Mouse (Mus musculus) forebrain, embryonic 10.5 days (tissue): ENCODE measurements around the gene Tfcp2l1. TPM values are rescaled to one million over a fixed set of nuclear protein-coding genes. Genes with fewer than 3 reads are reported as not detected.
"Not testable (repeated sequence)": the region's sequence is repeated elsewhere in the genome, so short reads cannot be mapped to it uniquely, and the experiment has no call there.

Experiments used
- DNase-seq: peaks from one replicate; pipeline ENCODE4 v3.0.0-alpha.2; 2017; ENCODE audit warnings: low spot score; ENCODE audit errors: extremely low spot score
- H3K27ac ChIP-seq: fragments of 300-500 bp; sonication (generic); 2 replicates; pipeline ENCODE4 v1.5.1; 2016; ENCODE audit warnings: mild to moderate bottlenecking
- H3K27me3 ChIP-seq: fragments of 300-500 bp; sonication (generic); 2 replicates; pipeline ENCODE4 v1.6.1; 2016; ENCODE audit warnings: mild to moderate bottlenecking; ENCODE audit not compliant: poor library complexity, severe bottlenecking
- H3K36me3 ChIP-seq: fragments of 300-500 bp; sonication (generic); replicated peaks from 2 replicates; pipeline ENCODE4 v1.6.1; 2016; ENCODE audit warnings: mild to moderate bottlenecking, moderate library complexity
- H3K4me1 ChIP-seq: fragments of 300-500 bp; sonication (generic); 2 replicates; pipeline ENCODE4 v1.6.1; 2016
- H3K4me3 ChIP-seq: fragments of 300-500 bp; sonication (generic); 2 replicates; pipeline ENCODE4 v1.5.1; 2016; ENCODE audit warnings: mild to moderate bottlenecking, moderate library complexity
- H3K9me3 ChIP-seq: fragments of 300-500 bp; sonication (generic); 2 replicates; pipeline ENCODE4 v1.6.1; 2016; ENCODE audit warnings: mild to moderate bottlenecking, moderate library complexity
- WGBS: fragments of 180-500 bp; shearing (Covaris S2); methylation state at CpG from one replicate; pipeline ENCODE4 v1.1.7; 2016; 5-methylcytosine and 5-hydroxymethylcytosine counted together
- polyA plus RNA-seq: library from polyadenylated mRNA; unstranded; fragments of >200 nt; fragmentation: Nextera tagmentation; extraction: Ambion mirVana; gene quantifications from 2 replicates; pipeline ENCODE4 v1.2.1, GENCODE M21; 2016

Gene Tfcp2l1
- polyA plus RNA-seq, result 0.06 and 0.25 TPM in 2 replicates

DNA sequence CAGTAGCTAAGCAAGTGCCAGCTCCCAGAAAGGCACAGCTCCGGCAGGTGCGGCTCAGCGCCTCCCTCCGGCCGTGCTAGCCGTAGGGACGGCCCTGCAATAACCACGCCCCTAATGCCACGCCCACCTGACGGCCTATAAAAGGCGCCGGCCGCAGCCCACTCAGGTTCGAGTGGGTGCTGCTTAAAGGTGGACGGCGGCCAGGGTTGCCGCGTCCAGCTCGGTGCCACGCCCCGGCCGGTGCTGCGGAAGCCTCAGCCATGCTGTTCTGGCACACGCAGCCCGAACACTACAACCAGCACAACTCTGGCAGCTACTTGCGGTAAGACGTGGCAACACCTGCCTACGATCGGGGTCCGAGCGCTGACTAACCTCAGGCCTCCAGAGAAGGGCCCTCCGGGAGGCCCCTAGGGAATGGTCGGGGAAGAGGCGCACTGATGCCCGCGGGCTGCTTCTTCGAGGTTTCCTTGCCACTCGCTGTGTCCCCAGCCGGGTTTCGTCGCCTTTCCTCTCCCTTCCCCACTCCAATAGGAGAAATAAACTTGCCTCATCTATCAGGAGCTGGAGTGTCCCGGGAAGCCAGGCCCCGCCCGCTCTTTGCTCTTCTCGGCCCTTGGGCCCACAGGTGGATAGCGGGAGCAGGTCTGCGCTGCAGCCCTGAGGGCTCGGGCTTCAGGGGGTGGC lies at the start of gene Tfcp2l1:
Tfcp2l1 (plus strand) TSS at position 165 of the 684 bp plus-strand sequence.
- DNase-seq, result peak; percentile 72
- WGBS, result under 1% methylated on average over 48 of the region's 48 CpGs
- peaks cover 23% of the 10 kb centered on the region for H3K4me1 ChIP-seq
- H3K9me3 ChIP-seq, result no peaks in the 10 kb centered on the region
- H3K4me3 ChIP-seq, result peak within 1 kb of the TSS; percentile 63
- H3K27ac ChIP-seq, result no peak within 1 kb of the TSS
- H3K27me3 ChIP-seq, result peaks cover 65% of the 10 kb centered on the region
- H3K36me3 ChIP-seq, result no peaks in the 10 kb centered on the region

DNA sequence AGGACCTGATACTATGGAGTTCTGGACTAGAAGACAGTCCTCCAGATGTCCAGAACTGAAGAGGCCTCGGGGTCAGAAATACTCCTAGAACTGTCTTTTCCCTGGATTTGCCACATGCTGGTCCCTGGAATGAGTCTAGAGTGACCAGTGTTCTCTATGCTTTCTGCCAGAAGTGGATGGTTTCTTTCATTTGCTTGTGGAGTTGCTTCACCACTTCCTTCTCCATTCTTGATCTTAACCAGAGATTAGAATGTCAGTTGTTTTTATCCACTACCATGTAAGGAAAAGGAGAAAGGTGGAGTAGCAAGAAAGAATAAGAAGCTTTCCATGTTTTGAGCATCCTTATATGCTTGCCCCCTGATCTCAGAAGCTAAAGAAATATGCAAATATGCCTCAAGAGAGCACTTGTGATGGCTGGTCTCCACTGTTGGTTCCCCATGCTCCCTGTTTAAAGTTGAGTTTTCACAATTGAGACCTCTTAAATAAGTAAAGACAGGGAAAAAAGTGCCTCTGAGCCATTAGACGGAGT lies 47.5 kb upstream of the Tfcp2l1 start:
- no peak overlapping the region for H3K27ac ChIP-seq
- no peaks in the 10 kb centered on the region for H3K9me3 ChIP-seq
- WGBS, result 92% methylated on average over 2 of the region's 2 CpGs
- no peaks in the 10 kb centered on the region for H3K27me3 ChIP-seq
- H3K36me3 ChIP-seq, result peaks cover 64% of the 10 kb centered on the region
- H3K4me1 ChIP-seq, result no peaks in the 10 kb centered on the region
- DNase-seq, result no peak
- no peak overlapping the region for H3K4me3 ChIP-seq

DNA sequence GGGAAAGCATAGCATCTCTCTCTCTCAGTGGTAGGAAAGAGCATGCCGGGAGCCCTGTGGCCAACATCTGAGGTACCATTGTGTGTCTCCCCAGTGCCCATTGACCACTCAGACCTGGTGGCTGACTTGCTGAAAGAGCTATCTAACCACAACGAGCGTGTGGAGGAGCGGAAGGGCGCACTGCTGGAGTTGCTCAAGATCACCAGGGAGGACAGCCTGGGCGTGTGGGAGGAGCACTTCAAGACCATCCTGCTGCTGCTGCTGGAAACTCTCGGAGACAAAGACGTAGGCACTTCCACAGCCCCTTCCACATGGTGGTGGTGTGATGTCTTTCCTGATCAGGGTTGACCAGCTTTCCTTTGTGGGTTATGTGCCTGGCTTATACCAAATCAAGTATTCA lies 46.6 kb upstream of the Tfcp2l1 start:
- Histone ChIP-seq H3K27ac (no peak overlapping the region), H3K9me3 (no peaks in the 10 kb centered on the region), H3K4me3 (no peak overlapping the region), H3K4me1 (no peaks in the 10 kb centered on the region), H3K36me3 (peaks cover 55% of the 10 kb centered on the region), H3K27me3 (no peaks in the 10 kb centered on the region)
- DNase-seq, result no peak
- WGBS, result 95% methylated on average over 8 of the region's 8 CpGs

DNA sequence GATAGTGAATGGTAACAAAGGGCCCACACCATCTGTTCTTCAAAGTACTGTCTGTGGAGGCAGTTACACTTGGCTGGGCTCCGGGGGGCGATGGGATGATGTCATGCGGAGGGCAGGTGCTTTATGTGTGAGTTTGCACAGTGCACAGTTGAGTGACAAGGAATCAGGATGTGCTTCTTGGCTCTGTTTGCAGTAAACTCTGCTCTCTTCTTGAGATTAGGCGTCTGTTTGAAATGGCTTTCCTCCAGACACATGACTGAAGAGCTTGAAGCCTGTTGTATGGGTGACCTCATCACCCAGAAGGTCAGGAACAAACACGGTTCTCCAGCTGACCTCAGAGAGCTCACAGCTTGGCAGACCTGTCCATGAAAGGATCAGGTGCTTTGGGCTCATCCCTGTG lies 38.0 kb upstream of the Tfcp2l1 start:
- Histone ChIP-seq H3K27ac (no peak overlapping the region), H3K27me3 (no peaks in the 10 kb centered on the region), H3K4me1 (no peaks in the 10 kb centered on the region), H3K9me3 (no peaks in the 10 kb centered on the region), H3K36me3 (peaks cover 60% of the 10 kb centered on the region), H3K4me3 (no peak overlapping the region)
- DNase-seq, result no peak
- 87% methylated on average over 5 of the region's 5 CpGs for WGBS

DNA sequence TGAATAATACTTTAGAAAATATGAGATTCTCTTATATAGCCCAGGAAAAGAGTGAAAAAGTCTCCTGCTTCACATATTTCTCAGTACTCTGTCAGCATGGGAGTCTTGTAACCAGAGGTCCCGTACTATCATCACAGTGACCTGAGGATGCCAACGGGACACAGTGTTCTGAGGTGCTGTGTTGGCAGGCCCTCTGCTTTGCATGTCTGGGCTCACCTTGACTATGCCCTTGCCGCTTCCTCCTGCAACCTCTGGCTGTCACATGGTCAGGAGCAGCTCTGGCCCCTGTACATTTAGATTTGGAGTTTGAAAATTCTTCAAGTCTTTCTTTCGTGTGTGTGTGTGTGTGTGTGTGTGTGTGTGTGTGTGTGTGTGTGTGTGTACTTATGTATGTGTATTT lies 34.8 kb upstream of the Tfcp2l1 start:
- no peak for DNase-seq
- 95% methylated on average over 4 of the region's 4 CpGs for WGBS
- no peak overlapping the region for H3K4me3 ChIP-seq
- H3K27ac ChIP-seq, result no peak overlapping the region
- H3K9me3 ChIP-seq, result no peaks in the 10 kb centered on the region
- no peaks in the 10 kb centered on the region for H3K4me1 ChIP-seq
- peaks cover 91% of the 10 kb centered on the region for H3K36me3 ChIP-seq
- no peaks in the 10 kb centered on the region for H3K27me3 ChIP-seq

GRCm38 (mm10) chr1:118595395-118595794 lies 32.4 kb upstream of the Tfcp2l1 start:
- Histone ChIP-seq H3K27me3 (no peaks in the 10 kb centered on the region), H3K9me3 (no peaks in the 10 kb centered on the region), H3K36me3 (peaks cover 98% of the 10 kb centered on the region), H3K4me3 (no peak overlapping the region), H3K4me1 (no peaks in the 10 kb centered on the region), H3K27ac (no peak overlapping the region)
- DNase-seq, result no peak
- WGBS, result 84% methylated on average over 2 of the region's 2 CpGs

GRCm38 (mm10) chr1:118597475-118598213 lies 30.1 kb upstream of the Tfcp2l1 start:
- no peak overlapping the region for H3K4me3 ChIP-seq
- H3K27me3 ChIP-seq, result no peaks in the 10 kb centered on the region
- DNase-seq, result no peak
- H3K27ac ChIP-seq, result no peak overlapping the region
- 89% methylated on average over 2 of the region's 2 CpGs for WGBS
- peaks cover 98% of the 10 kb centered on the region for H3K36me3 ChIP-seq
- no peaks in the 10 kb centered on the region for H3K4me1 ChIP-seq
- H3K9me3 ChIP-seq, result no peaks in the 10 kb centered on the region

DNA sequence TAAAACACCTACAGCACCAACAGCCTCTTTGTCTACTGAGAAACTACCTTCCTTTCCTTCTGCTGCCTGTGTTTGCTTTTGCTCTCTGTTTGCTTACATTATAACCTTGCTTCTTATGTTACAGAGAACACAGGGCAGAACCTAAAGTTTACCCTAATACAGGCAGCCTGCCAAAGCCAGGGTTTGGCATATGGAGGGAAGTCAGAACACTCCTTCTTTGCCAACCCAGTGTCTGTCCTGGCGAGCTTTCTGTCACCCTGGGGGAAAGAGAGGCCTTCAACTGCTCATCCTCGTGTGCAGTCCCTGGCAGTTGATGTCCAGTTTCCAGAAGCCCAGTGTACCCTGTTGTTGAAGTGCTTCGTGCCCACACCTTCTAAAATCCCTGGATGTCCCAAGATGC lies 29.4 kb upstream of the Tfcp2l1 start:
- Histone ChIP-seq H3K27ac (no peak overlapping the region), H3K4me1 (no peaks in the 10 kb centered on the region), H3K9me3 (no peaks in the 10 kb centered on the region), H3K27me3 (no peaks in the 10 kb centered on the region), H3K4me3 (no peak overlapping the region), H3K36me3 (peaks cover 98% of the 10 kb centered on the region)
- no peak for DNase-seq
- 88% methylated on average over 3 of the region's 3 CpGs for WGBS

DNA sequence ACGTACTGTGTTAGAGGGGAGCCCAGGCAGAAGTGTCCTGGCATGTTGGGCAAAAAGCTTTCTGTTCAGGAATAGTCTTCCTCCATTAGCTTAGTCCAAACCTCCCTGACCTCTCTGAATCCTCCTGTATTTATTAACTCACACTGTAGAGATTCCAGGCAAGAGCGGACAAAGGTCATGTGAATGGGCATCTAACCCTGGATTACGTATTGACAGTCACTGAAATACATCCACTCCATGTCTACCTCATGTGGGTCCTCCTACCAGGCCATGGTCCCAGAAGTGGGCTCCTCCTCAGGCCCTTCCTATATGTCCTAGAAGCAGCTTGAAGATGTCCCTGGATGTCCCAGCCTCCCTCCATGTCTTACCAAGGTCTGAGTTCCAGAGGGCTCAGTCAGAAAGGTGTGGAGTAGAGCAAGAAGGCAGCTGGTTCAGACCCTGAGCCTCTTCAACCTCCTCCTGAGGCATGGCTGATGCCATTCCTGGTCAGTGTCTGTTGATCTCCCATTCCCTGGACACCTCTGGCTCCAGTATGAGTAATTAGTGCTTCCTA lies 14.0 kb upstream of the Tfcp2l1 start:
- Histone ChIP-seq H3K9me3 (no peaks in the 10 kb centered on the region), H3K36me3 (peaks cover 28% of the 10 kb centered on the region), H3K27me3 (no peaks in the 10 kb centered on the region), H3K4me1 (no peaks in the 10 kb centered on the region), H3K27ac (no peak overlapping the region), H3K4me3 (no peak overlapping the region)
- WGBS, result 91% methylated on average over 3 of the region's 3 CpGs
- DNase-seq, result no peak

DNA sequence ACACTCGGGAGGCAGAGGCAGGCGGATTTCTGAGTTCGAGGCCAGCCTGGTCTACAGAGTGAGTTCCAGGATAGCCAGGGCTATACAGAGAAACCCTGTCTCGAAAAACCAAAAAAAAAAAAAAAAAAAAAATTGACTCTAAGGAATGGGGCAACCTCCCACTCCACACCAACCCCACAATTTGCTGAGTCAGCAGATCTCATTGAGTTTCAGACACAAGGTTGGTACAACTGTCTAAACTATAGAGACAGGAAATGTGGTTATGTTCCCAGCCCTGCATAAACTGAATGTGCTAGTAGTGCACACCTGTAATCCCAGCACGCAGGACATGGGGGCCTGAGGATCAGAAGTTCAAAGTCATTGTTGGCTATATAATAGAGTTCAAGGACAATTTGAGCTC lies 6.7 kb upstream of the Tfcp2l1 start:
- H3K4me1 ChIP-seq, DNase-seq, H3K36me3 ChIP-seq, H3K27ac ChIP-seq, H3K4me3 ChIP-seq, H3K9me3 ChIP-seq: not testable (repeated sequence)
- H3K27me3 ChIP-seq, result peaks cover 23% of the 10 kb centered on the region
- 86% methylated on average over 5 of the region's 5 CpGs for WGBS

- 72% methylated on average over 3 of the region's 3 CpGs for WGBS
- Histone ChIP-seq H3K36me3 (no peaks in the 10 kb centered on the region), H3K9me3 (no peaks in the 10 kb centered on the region), H3K27me3 (peaks cover 41% of the 10 kb centered on the region), H3K4me1 (peaks cover 16% of the 10 kb centered on the region), H3K4me3 (no peak overlapping the region), H3K27ac (no peak overlapping the region)
- DNase-seq, result no peak
Measured at GRCm38 (mm10) chr1:118622857-118623256, 4.9 kb upstream of the Tfcp2l1 start.

DNA sequence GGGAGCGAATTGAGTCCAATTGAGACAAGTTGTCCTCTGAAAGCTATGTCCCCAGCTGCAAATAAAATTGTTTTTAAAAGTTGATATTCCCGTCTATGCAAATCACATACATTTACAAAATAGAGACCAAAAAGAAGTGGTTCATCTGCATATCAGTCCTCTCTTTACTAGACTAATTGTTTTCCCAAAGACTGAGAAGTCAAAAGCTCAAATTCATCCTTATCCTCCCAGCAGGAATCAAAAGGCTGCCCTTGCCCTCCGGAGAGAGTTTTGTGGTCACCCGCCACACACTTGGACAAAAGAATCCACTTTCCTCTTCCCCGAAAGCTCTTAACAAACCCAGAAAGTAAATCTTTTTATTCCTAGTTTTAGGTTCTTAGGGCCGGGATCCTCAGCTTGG lies 2.3 kb upstream of the Tfcp2l1 start:
- H3K9me3 ChIP-seq, result no peaks in the 10 kb centered on the region
- peaks cover 67% of the 10 kb centered on the region for H3K27me3 ChIP-seq
- DNase-seq, result no peak
- H3K27ac ChIP-seq, result no peak overlapping the region
- no peaks in the 10 kb centered on the region for H3K36me3 ChIP-seq
- 25% methylated on average over 6 of the region's 6 CpGs for WGBS
- H3K4me3 ChIP-seq, result no peak overlapping the region
- peaks cover 23% of the 10 kb centered on the region for H3K4me1 ChIP-seq

- Histone ChIP-seq H3K27ac (no peak overlapping the region), H3K9me3 (no peaks in the 10 kb centered on the region), H3K4me3 (no peak overlapping the region), H3K36me3 (no peaks in the 10 kb centered on the region), H3K4me1 (peaks cover 23% of the 10 kb centered on the region), H3K27me3 (peaks cover 69% of the 10 kb centered on the region)
- no peak for DNase-seq
- WGBS, result 59% methylated on average over 2 of the region's 2 CpGs
Measured at GRCm38 (mm10) chr1:118625921-118626320, 1.8 kb upstream of the Tfcp2l1 start.
